Mouse (Mus musculus): ENCODE measurements around the gene Thbs1.

Thbs1 gene

DNA sequence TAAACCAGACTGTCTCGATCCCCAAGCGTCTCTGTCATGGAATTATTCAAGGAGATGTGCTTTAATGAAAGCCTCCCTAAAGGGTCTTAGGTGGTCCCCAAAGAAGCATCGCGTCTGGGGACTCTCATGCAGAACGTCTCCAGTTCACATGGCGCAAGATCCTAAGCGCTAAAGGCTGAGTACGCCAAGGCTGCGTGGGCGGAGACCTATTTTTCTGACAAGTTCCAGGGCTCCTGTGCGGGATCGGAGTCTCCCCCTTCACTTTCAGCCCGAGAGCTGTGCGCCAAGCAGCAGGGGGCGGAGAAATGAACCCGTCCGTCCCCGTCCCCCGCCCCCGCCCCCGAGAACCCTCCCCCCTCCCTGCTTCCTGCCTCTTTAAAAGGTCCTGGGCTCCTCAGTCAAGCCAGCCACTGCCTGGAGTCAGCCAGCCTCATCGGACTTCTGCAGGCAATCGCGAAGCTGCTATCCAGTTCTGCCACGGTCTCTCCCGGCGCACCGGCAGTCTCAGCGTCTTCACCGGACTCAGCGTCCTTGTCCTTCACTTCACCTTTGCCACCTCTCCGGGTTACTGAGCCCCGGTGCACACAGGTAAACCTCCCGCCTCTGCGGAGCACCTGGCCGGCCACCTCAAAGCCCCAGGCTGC lies at the start of gene Thbs1:
Thbs1 (plus strand) TSS at position 389 of the 644 bp plus-strand sequence.
- DNase-seq (ENCODE audit: low spot score in 2 of 2): peak; percentile 80 to 83

DNA sequence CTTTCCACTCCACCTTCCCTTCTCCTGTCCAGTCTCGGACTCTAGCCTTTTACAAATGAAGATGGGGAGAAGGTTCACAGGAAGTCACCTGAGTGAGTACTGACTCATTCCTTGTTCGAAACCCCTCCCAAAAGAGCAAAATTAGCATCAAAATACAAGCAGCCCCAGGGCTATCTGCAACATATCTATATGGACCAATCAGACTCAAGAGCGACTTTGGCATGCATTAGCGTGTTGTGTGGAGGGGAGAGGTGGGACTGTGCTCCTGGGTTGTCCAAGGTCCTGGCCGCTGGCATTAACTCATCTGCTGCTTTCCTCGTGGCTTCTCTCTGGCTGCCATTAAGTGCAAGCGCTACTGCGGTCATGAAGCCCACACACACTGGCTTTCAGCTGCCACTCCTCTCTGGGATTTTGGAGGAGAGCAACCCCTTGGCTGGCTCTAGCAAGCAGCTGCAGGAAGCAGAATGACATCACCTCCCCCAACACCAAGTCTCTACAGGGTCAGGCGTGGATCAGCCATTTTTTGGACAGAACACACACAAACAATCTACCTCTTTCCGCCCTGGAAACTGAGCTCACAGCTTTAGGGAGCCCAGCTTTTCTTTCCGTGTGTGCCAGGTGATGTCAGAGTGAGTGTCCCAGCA lies 47.4 kb upstream of the Thbs1 start:
- DNase-seq (ENCODE audit: low spot score in 2 of 2): no peak

DNA sequence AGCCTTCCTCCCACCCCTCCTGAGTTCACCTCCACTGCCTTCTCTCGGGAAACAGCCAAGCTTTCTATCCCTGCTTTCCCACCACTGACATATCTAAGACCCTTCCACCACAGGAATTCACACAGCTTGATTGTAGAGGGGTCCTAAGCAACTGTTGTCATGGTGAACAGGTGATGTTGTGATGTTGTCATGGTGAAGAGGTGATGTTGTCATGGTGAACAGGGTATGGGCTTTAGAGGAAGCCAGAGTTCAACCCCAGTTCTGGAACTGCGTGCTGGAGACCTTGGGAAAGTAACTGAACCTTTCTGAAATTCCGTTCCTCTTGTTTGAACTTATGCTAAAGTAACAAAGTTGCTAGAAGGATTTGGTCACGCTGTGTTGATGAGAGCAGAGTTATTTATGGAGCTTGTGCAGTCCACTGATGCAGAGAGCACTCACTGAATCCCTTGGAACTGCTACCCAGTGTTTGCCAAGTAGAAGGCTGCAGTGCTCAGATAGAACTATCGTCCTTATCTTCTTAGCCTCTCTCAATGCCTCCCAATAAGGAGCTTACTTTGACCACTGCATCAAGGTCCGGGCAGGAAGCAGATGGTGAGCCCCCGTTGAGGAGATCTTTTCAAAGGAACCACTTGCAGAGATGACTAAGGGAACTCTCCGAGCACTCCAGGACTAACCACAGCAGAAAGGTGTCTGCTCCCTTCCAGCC lies 45.5 kb upstream of the Thbs1 start:
- no peak for DNase-seq (ENCODE audit: low spot score in 2 of 2)

DNA sequence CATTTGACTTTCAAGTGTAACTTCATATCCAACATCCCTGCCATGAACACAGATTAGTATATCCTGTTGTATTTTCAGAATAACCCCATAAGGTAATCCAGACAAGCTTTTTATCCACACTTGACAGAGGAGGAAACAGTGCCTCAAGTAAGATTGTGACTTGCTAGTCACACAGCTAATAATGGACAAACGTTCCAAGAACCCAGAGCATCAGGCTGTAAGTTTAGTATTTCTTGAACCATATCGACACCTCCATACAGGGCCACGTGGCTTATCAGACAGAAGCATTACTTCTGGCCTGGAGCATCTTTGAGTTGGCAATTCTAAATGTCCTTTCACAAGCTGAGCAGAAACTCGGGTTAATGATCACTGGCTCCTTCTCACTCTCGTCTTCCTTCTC lies 41.7 kb upstream of the Thbs1 start:
- DNase-seq (ENCODE audit: low spot score in 2 of 2): no peak

DNA sequence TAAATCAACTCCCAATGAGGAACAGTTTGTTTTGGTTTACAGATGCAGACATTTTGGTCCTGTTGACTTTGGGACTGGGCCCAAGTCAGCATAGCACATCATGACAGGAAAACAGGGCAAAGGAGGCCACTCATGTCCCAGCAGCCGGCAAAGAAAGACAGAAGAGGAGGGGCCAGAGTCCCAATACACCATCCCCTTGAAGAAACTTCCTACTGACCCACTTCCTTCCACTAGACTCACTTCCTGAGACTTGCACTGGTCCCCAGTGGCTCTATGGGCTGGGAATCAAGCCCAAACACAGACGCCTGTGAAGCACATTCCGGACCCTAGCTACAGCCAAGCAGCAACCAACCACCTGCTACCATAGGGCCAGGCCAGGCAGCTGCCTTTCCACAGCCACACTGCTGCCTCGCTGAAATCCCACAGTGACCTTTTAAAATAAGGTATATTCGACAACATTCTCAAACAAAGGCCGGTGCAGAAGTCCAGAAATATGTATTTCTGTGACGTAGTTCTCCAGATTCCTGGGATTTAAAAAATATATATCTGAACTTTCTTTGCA lies 38.8 kb upstream of the Thbs1 start:
- DNase-seq (ENCODE audit: low spot score in 2 of 2): no peak

DNA sequence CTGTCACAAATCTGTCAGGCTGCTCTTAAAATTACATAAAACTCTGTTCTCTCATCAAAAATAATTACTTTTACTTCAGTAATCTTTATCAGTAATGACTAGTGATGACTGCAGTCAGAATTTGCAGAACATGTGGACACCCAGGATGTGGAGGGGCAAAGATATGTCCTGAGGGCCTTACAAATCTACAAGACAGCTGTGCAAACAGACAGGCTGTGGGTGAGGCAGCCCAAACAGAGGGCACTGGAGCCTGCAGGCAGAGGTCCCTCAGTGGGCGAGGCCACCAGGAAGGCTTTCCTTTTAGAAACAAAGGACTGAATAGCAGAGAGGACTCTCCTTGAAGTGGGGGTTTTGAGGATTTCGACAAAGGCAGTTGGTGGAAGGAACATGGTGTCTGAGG lies 37.6 kb upstream of the Thbs1 start:
- no peak for DNase-seq (ENCODE audit: low spot score in 2 of 2)

DNA sequence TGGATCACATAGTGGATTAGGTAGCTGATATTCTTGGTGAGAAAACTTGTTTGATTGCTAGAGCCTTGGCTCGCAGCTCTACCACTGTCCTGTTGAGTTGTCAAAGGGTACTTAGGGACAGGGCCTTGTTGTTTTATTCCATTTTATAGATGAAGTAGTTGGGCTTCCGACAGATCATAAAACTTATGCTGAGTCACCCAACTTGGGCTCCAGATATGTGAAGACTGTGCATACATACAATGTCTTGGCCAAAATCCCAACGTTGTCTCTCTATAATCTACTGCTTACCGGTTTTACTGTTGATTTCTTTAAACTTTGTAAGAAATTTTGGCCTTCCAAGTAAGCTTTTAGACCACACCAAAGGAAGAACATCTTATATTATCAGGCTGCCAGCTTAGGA lies 36.5 kb upstream of the Thbs1 start:
- no peak for DNase-seq (ENCODE audit: low spot score in 2 of 2)

GRCm38 (mm10) chr2:118079131-118079530 lies 32.5 kb upstream of the Thbs1 start:
- no peak for DNase-seq (ENCODE audit: low spot score in 2 of 2)

- no peak for DNase-seq (ENCODE audit: low spot score in 2 of 2)
Measured at GRCm38 (mm10) chr2:118081581-118081980, 30.1 kb upstream of the Thbs1 start.

DNA sequence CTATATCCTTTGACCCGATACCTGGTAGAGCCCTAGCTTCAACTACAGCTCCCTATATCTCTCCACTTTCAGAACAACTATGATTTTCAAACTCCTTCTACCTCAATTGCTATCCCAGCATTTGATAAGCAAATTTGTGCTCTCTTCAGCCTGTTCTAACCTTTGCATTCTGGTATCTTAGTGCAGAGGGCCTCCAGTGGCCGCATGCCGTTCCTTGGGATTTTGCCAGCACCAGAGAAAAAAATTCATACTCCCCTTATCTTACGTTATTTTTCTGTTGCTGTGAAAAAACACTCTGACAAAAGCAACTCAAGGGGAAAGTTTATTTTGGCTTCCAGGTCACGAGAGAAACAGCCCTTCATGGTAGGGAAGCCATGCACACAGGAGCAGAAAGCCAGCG lies 28.0 kb upstream of the Thbs1 start:
- no peak for DNase-seq (ENCODE audit: low spot score in 2 of 2)

- no peak for DNase-seq (ENCODE audit: low spot score in 2 of 2)
Measured at GRCm38 (mm10) chr2:118084693-118085092, 27.0 kb upstream of the Thbs1 start.

DNA sequence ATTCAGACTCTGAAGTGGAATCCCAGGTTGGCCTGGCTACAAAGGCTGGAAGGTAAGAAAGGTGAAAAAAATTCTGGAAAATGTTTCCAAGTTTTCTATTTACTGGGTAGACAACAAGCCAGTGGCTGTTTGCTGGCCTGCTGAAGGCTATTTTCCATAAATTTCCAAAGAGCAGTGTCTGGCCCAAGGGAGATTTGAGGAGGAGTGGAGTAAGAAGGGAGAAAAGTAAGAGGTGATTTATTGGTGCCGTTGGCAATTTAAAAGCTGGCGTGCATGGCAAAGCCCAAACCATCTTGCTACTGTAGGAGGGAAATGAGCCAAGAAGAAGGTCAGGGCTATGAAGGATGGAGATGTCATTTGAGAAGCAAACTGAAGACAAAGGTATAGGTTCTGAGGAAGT lies 26.0 kb upstream of the Thbs1 start:
- DNase-seq (ENCODE audit: low spot score in 2 of 2): no peak

DNA sequence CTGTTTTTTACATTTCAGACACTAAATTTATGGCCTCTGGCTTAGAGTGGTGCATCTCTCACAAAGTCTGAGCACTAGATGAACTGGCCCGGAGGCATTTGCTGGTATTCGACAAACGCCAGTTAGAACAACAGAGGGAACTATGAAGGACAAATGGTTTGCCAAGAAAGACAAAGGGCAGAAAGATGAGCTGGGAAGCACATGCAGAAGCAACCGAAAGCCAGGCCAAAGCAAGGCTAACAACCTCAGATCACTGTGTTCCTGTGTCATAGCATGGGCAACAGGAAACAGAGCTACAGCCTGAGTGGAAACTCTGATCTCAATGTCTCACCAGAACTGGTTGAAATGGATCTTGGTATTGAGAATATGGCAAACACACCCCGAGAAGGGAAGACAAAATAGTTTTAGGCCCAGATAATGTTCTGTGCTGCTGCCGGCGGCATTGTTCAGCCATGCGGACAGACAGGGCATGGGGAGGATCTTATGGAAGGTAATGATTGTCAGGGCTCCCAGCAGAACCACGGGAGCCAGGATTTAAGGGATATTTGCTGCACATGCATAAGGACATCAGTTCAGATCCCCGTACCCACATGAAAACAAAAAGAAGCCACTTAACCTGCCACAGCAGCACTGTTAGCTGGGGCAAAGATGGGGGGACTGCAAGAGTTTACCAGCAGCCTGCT lies 24.5 kb upstream of the Thbs1 start:
- no peak for DNase-seq (ENCODE audit: low spot score in 2 of 2)

- DNase-seq (ENCODE audit: low spot score in 2 of 2): peak in 1 of 2 experiments; percentile 26
Measured at GRCm38 (mm10) chr2:118091226-118091625, 20.4 kb upstream of the Thbs1 start.

DNA sequence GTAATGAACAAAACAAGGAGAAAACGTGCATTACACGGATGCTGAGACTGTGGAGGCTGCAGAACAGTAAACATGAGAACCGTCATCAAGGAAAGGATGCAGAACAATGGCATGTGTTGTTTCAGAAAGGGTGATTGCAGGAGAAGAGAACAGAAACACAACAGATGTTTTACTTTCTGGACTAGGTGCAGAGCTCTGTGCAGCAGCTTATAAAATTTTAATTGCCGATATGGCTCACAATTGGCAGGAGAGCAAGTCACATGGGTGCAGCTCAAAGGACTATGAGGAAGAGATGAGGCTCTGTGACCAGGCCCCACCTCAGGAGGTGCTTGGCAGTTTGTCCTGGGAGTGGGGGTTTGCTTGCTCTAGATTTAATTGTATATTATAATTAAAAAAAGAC lies 12.6 kb upstream of the Thbs1 start:
- DNase-seq (ENCODE audit: low spot score in 2 of 2): no peak

GRCm38 (mm10) chr2:118102169-118102568 lies 9.5 kb upstream of the Thbs1 start:
- no peak for DNase-seq (ENCODE audit: low spot score in 2 of 2)

- peak in 1 of 2 experiments; percentile 49 for DNase-seq (ENCODE audit: low spot score in 2 of 2)
Measured at GRCm38 (mm10) chr2:118110225-118110915, 1.3 kb upstream of the Thbs1 start.

DNA sequence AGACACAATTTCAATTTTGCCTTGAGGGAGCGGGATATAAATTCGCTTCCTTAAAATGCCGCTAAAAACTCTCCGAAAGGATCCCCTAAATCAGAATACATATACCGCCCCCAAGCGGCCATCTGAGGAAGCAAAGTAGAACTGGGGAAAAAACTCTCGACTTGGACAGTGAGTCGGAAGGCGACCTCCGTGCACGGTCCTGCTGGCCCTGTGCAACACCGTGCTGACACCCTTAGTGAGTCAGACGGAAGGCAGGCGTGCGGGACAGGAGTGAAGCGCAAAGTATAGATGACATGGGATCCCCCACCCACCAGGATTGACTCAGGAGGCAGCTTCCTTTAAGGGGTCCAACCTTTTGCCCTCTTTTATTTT lies 574 bp upstream of the Thbs1 start:
- DNase-seq (ENCODE audit: low spot score in 2 of 2): peak; percentile 84 to 88

DNA sequence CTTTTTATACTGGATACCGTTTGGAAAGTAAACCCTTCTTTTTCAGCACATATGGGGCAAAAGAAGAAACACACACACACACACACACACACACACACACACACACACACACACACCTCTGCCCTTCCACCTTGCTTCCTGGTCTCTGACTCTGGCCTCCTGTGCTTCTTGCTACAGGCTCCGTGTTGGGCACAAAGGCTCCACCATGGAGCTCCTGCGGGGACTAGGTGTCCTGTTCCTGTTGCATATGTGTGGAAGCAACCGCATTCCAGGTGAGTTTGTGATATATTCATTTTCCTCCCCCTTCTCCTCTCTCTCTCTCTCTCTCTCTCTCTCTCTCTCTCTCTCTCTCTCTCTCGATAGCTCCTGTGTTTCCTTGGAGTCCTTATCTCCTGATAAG lies 762 bp downstream of the Thbs1 start:
- DNase-seq (ENCODE audit: low spot score in 2 of 2): no peak

DNA sequence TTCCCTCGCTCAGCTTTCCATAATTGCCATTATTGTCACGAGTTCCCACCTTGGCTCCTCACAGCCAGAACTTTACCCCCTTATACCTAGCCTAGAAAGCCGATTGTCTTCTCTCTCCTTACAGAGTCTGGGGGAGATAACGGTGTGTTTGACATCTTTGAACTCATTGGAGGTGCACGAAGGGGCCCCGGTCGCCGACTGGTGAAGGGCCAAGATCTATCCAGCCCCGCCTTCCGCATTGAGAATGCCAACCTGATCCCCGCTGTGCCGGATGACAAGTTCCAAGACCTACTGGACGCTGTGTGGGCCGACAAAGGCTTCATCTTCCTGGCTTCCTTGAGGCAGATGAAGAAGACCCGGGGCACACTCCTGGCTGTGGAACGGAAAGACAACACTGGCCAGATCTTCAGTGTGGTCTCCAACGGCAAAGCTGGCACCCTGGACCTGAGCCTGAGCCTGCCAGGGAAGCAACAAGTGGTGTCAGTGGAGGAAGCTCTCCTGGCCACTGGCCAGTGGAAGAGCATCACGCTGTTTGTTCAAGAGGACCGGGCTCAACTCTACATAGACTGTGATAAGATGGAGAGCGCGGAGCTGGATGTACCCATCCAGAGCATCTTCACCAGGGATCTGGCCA lies 1.3 kb downstream of the Thbs1 start:
- DNase-seq (ENCODE audit: low spot score in 2 of 2): peak in 1 of 2 experiments; percentile 57
